In the genomic region with DNA sequence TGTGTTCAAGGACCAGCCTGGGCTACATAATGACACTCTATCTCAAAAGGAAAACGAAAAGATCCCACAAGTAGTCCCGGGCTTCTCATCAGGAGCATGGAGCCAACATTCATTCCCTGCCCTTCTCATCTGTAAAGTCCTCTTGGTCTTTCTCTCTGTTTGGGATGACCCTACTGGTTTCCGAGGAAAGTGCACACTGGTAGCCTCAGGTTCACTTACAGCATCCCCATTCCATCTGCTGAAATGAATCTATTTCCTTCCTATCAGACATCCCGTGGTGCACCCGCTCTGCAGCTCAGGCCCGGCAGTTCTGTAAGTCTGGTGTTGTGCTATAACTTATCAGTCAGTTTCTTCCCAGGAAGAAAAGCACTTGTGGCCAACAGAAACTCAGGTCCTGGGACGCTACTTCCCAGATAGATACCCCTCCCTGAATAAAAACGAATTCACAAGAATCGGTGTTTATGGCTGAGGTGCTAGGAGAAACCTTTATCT, we compare ENCODE assay signal across 9 mouse cellular contexts. TPM values are rescaled to one million over a fixed set of nuclear protein-coding genes. Genes with fewer than 3 reads are reported as not detected.
DNase-seq lines count a peak whose midpoint lies in the region; ATAC-seq and TF ChIP-seq lines count a peak whose summit lies in the region.
"Had no signal": no experiment of that assay in that cellular context is flagged by ENCODE, and none has a peak within 500 bp of the region (broad histone marks: within the 10 kb centered on the region; RNA-seq: fewer than 3 reads in every experiment).

No protein-coding gene starts in this region.

- H3K27ac ChIP-seq in thymus, adult 2 months (ENCODE audit: control insufficient read depth, insufficient read depth, low read length), result no peak overlapping the region
- no peak overlapping the region for H3K27ac ChIP-seq in heart, embryonic 15.5 days

- WGBS in thymus, adult 2 months, result 62% methylated on average over 9 of the region's 9 CpGs
- WGBS in heart, embryonic 15.5 days, result 49% methylated on average over 9 of the region's 9 CpGs

- no peak for TF ChIP-seq POLR2A in thymus, adult 2 months (IDR thresholded peaks at IDR 0.05; ENCODE audit: control insufficient read depth, extremely low read depth, insufficient read depth, low read length, poor library complexity)

- H3K4me1 ChIP-seq in thymus, adult 2 months (replicated peaks; ENCODE audit: control insufficient read depth, insufficient read depth, low read length), result peaks cover 30% of the 10 kb centered on the region
- H3K4me1 ChIP-seq in heart, embryonic 15.5 days (replicated peaks), result peaks cover 40% of the 10 kb centered on the region

- no peaks in the 10 kb centered on the region for H3K36me3 ChIP-seq in thymus, adult 2 months (ENCODE audit: control insufficient read depth, insufficient read depth, low read length)
- H3K36me3 ChIP-seq in heart, embryonic 15.5 days, result no peaks in the 10 kb centered on the region

- H3K9me3 ChIP-seq in heart, embryonic 15.5 days (replicated peaks), result no peaks in the 10 kb centered on the region

- ATAC-seq in heart, embryonic 15.5 days (replicated peaks; ENCODE audit: insufficient number of reproducible peaks, insufficient read depth, low FRiP score, low read depth), result no peak

- peak overlapping the region; percentile 98; the same call in 1 of the 2 replicates for H3K9ac ChIP-seq in heart, embryonic 15.5 days

- TF ChIP-seq CTCF in thymus, adult 2 months (IDR thresholded peaks at IDR 0.05; ENCODE audit: borderline replicate concordance, control insufficient read depth, extremely low read depth, insufficient read depth, low read length, poor library complexity), result no peak

- H3K4me3 ChIP-seq in thymus, adult 2 months (ENCODE audit: control insufficient read depth, insufficient read depth, low read length), result peak overlapping the region; percentile 18; the same call in 1 of the 2 replicates
- peak overlapping the region; percentile 94 for H3K4me3 ChIP-seq in heart, embryonic 15.5 days

- no peaks in the 10 kb centered on the region for H3K27me3 ChIP-seq in thymus, adult 2 months (ENCODE audit: control insufficient read depth, insufficient read depth, low read length)
- H3K27me3 ChIP-seq in heart, embryonic 15.5 days, result no peaks in the 10 kb centered on the region

- peak; percentile 49 for DNase-seq in thymus, adult 2 months
- DNase-seq in thymus, adult 18-20 months, result no peak
- peak; percentile 41 for DNase-seq in lung, postnatal 36 days
- DNase-seq in layer of hippocampus, adult 8-10 months (ENCODE audit: low spot score in 2 of 2), result no peak
- no peak for DNase-seq in ovary, postnatal 10 days (ENCODE audit: low spot score)
- DNase-seq in kidney, adult 9 months, result no peak
- DNase-seq: cerebellum, adult 18-20 months had no signal

- peak overlapping the region; percentile 70 for H3K4me2 ChIP-seq in heart, embryonic 15.5 days

RNA-seq across cellular contexts. Expression of a gene that starts 3.2 kb away (rescaled TPM):
- 40.2 and 40.9 TPM in 2 replicates for polyA plus RNA-seq in thymus, adult 2 months (2012; rRNA removed)
- 14.9 and 17.3 TPM in 2 replicates for polyA plus RNA-seq in heart, embryonic 15.5 days (2015; fragmentation: Nextera tagmentation; extraction: Ambion mirVana)
- total RNA-seq in layer of hippocampus, adult 8-10 months (2022), result 100 to 1,000 TPM in 2 of 4 experiments, 10 to 100 TPM in 2; 97.4 to 114 (median 102) TPM

RNA-seq across cellular contexts. Expression of a gene that starts 51.5 kb away (rescaled TPM):
- not detected in 2 replicates for polyA plus RNA-seq in thymus, adult 2 months (2012; rRNA removed)
- polyA plus RNA-seq in heart, embryonic 15.5 days (2015; fragmentation: Nextera tagmentation; extraction: Ambion mirVana), result 0.09 and 0.27 TPM in 2 replicates
- total RNA-seq in layer of hippocampus, adult 8-10 months (2022), result 1 to 10 TPM in 1 of 4 experiments, under 1 TPM in 3; 0.66 to 1.0 (median 0.91) TPM
- polyA plus RNA-seq: limb, embryonic 11.5 days had no signal

Comparison
In these comparisons a context has a peak if more than half of its experiments do, and no peak if none do; other contexts are left out.
1. DNase-seq: peak in thymus, adult 2 months (single experiment) and lung, postnatal 36 days (single experiment); none in thymus, adult 18-20 months (0 of 2), layer of hippocampus, adult 8-10 months (0 of 2), ovary, postnatal 10 days (single experiment) and kidney, adult 9 months (single experiment).